Mouse (Mus musculus) hindlimb bud, embryonic 11.5 days (tissue): ENCODE results near the gene Fam20c.

Experiments
- DNase-seq: peaks from one replicate; pipeline ENCODE4 v3.0.0-alpha.2; 2012; ENCODE audit warnings: low read depth, low spot score; ENCODE audit errors: extremely low spot score

Fam20c gene

GRCm38 (mm10) chr5:138804286-138804685 lies 50.0 kb downstream of the Fam20c start:
- DNase-seq: no peak

- no peak for DNase-seq
These were observed 55.5 kb downstream of the Fam20c start for GRCm38 (mm10) chr5:138809767-138810166.

GRCm38 (mm10) chr5:138819780-138820179 lies 65.5 kb downstream of the Fam20c start, which contains the start of gene Gm5294:
Gene Gm5294 (plus strand): TSS chr5:138820080.
- no peak for DNase-seq

DNA sequence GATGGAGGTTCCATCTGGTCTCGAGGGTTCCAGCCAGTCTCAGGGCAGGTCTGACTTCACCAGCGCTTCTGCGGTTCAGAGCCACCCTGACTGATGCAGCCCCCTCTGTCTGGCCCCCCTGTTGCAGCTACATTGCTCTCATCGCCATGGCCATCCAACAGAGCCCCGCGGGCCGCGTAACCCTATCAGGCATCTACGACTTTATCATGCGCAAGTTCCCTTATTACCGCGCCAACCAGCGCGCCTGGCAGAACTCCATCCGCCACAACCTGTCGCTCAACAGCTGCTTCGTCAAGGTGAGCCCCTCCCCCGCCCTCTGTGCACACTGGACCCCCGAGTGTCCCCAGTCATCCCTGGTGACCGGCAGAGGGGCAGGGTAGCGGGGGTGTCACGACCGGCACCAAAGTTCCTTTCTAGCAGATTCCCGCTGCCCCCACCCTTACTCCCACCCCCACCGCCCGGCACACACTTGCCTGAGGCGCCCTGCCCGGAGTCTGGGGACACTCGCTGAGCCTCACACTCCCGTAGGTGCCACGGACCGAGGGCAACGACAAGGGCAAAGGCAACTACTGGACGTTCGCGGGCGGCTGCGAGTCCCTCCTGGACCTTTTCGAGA lies 66.5 kb downstream of the Fam20c start:
- DNase-seq: no peak

GRCm38 (mm10) chr5:138825090-138825489 lies 70.8 kb downstream of the Fam20c start:
- no peak for DNase-seq

DNA sequence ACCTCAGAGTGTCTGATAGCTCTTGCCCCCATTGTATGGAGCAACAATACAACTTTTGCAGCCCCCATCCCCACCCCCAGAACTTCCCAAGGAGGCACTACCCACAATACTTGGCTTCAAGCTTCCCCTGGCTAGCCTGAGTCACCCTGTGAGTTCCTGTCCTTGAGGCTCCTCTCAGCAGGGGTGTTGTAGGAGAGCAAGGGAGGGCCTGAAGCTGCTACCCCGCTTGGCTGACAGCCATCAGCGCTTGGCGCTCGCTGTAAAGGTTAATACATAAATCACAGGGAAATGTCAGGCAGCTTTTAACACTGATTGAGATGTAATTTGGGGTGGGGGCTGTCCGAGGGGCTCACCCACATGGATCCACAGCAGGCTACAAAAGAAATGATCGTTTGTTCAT lies 79.1 kb downstream of the Fam20c start:
- DNase-seq: no peak

DNA sequence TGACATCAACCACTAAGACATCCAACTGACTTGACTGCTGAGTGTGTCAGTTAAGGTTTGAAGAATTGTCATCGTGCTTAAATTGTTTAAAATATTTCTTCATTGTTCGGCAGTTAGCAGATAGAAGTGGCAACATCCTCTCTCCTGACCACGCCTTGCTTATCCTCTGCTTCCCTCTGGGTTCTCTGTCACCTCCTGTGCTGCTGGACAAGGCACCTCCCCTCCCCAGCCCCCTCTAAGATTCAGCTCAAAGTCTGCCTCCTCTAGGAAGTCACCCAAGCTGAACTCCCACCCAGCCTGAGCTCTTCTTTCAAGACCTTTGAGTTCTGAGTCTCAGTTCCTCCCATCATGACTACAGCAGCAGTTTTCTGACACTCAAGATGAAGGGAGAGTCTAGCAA lies 80.6 kb downstream of the Fam20c start:
- no peak for DNase-seq

DNA sequence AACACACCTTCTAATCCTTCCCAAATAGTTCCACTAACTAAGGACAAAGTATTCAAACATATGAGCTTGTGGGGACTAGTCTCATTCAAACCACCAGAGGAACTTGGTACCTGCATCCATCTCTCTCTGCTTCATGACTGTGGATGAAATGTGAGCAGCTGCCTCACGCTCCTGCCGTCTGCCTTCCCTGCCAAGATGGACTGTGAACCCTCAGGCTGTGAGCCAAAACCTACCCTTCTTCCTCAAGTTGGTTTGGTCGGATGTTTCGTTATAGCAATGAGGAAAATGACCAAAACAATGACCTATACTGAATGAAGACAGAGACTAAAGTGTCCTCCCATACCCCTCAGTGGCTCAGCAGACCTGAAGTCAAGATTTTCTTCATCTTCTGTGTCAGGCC lies 86.7 kb downstream of the Fam20c start:
- no peak for DNase-seq

DNA sequence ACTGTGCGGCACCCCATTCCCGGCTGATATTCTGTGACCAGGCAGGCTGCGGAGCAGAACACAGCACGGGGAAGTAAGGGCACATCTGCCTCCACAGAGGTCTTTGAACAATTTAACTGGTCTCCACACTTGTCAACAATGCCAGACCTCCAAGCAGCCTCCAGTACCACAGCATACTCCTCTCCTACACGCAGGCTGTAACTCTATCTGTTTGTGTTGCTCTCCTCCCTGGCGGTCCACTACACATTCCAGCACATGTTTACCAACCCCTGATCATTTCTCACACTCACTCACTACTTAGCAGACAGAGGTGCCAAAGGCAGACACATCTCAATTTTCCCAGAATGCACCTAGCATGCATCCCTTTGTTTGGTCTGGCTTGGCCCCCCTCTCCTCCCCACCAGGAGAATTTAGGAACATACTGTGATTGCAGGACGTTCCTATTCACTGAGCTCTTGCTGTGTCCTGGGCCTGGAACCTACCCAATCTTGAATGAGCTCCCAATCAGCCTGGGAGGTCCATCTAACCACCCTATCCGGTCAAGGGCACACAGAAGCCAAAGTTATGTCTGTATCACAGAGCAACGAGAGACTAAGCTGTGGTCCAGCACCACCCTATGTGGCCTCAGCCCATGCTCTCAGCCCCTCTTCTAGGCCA lies 89.0 kb downstream of the Fam20c start:
- DNase-seq: no peak

DNA sequence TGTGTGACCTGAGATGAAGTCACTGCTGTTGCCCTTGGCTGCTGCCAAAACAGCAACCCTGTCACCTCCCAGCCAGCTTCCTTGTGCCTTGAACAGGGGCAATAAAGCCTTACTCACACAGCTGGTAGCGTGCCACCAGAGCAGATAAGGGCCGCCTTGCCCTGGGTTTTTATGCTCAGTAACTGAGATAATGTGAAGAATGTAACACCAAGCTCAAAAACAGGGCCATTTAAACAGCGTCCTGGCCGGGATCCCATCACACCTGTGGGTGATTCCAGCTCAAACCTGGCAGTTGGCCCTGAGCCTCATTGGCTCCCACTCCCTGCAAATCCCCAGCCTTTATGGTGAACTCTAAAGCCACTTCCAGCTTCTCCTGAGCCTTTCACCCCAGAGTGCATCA lies 92.2 kb downstream of the Fam20c start:
- no peak for DNase-seq

DNA sequence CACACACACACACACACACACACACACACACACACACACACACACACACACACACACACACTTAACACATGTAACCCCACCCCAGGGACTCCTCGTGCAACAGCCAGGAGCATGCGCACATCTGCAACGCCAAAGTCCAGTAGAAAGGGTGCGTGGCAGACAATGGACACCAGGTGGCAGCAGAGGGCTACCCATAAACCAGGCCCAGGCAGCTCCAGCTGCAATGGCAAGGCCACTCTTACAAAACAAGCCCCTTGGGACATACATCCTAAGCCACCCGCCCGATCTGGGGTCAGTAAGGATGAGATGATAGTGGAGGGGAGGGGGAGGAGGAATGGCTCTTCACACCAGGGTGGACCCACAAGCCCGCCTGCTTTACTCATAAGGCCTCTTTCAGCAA lies 93.8 kb downstream of the Fam20c start:
- DNase-seq: peak; percentile 82

DNA sequence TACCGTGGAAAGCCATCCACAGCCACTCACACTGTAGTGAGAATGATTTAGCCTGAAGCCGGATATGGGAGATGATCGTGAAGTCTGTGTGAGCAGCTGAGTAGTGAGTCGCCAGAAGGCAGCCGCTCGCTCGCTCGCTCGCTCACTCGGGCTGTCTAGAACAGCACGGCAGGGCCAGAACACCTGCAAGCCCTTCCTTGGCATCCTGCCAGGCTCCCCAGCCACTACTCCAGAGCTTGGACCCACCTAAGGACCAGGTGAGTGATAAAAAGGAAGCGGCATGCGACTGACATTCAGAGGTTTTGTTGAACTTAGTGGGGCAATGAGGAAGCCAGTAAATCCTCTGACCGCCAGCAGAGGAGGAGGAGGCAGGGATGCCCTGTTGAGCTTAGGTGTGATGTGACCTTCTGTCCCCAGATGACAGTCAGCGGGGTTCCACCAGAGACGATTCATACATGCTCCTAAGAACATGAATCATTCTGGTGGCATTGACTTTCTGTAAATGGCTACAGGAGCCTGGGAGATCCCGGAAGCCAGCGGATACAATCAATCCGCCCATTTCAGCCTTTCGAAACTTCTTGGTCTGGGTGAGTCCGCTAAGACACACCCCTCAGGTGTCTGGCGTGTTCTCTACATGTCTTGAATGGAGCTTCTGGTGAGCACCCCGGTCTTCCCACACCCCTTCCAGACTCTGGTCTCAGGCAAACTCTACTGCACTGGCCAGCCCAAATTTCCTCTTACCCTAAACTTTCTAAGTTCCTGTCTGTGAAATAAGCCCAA lies 95.6 kb downstream of the Fam20c start:
- no peak for DNase-seq

DNA sequence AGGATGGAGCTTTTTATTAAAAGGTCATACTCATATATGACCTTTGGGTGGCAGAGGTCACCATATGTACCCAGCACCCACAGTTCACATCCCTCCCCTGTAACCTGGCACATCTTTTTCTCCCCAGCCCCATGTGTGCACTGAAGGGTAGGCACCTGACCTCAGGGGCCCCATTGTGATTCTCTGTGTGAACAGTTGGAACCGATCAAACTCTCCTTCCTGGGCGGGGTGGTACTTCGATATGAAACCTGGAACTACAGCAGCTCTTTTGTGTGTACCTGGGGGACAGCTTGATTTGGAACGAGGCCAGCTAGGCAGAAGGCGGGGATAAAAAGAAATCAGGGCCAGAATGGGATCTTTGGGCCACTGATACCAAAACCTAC lies 96.1 kb downstream of the Fam20c start:
- no peak for DNase-seq

DNA sequence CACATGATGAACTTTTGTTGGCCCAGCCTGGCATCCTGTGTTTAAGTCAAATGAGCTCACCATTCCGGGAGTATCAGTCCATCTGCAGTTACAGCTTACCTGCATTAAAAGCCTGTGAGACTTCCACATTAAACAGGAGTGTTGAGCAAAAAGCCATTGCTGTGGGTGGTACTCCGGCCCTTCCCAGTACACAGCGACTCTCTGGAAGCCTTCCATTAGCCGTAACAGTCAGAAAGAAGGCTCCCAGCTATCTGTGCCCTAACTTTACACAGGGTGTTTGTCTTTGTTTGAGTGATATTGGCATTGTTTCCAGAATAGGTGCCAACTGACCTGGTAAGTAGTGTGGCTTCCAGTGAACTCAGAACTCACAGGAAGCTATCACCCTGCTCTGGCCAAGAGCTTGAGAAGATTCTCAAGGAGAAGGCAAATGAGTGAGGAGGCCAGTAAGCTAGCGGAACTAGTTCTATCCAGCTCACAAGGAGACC lies 97.0 kb downstream of the Fam20c start:
- no peak for DNase-seq

- no peak for DNase-seq
These were observed 97.8 kb downstream of the Fam20c start for GRCm38 (mm10) chr5:138852151-138852550.

DNA sequence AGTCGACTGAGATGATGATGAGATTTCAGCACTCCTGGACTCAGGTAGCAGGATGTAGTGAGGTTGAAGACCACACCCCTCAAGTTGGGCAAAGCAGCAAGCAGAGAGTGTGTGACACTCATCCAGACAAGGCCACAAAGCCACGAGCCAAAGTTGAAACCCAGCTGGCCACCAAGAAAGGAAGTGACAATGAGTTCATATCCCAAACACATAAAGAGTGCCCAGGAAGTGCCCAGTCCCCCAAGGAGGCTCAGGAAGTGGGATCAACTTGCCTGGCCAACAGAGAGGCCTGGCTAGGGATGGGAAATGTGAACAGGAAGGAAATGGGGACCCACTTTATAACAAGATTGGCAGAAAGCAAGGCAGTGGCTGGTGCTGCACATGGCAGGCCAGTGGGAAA lies 99.0 kb downstream of the Fam20c start:
- DNase-seq: no peak

DNA sequence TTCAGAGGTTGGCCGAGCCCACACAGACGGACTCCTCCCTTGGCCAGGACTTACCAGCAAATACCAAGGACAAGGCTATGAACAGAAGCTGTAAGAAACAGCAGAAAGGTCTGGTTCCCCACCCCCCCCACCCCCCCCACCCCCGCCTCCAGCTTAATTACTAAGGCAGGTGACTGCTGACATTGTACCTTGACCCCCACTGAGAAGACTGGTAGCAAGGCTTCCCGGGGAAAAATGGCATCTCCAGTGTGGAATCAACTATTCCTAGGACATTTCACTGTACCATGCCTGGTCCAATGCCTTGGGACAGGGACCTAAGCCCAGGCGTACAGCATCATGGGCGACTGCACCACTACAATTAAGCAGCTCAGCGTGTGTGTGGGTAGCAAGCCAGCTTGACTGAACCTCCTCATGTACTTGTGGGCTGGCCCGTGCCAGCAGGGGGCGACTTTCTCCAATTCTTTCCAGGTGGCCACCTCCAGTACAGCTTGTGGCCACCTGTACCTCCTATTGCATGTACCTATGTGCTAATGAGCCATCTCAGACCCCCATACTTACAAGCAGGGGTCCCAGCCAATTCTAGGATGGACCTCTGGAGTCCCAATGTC lies 102.8 kb downstream of the Fam20c start:
- DNase-seq: no peak

- DNase-seq: no peak
These were observed 103.5 kb downstream of the Fam20c start for GRCm38 (mm10) chr5:138857811-138858251.
